Mouse (Mus musculus): ENCODE measurements at regions not wholly inside any gene's neighbourhood (a gene's known extent, or its start where the extent isn't known, plus 50 kb on each side); places are given as distances from the start of the nearest gene placed in this dataset.

DNA sequence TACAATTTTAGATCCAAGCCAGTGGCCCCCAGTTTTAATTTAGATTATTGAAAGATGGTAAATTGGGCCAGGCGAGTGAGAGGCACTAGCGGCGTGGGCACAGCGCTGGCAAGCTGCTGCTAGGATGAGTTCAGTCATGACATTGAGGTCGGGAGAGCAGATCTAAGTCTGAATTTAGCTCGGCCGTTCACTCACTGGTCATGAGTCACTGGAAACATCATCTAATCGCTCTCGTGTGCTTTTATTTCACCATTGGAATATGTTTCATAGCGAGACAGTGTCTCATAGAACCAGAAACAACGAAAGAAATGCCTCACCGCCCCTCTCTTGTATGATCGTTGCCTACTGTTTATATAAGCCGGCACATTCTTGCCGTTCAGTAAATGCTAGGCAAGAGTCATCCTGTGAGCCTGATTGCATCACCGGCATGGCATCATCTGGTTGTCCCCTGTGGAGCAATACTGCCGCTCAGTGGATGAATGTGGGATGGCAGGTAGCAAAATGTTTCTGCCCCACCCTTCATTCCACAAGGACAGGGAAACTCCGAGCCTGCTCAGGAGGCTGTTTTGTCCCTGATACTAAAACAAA is 64.3 kb upstream of the Epcam start:
- Histone ChIP-seq H3K9ac (ENCODE audit: control insufficient read depth, low read depth, low read length, poor library complexity, severe bottlenecking) (peak overlapping the region; percentile 73), H3K27me3 (ENCODE audit: control insufficient read depth in 1 of 2, insufficient read depth in 2 of 2, low read length in 2 of 2) (no peaks in the 10 kb centered on the region; a peak in 1 of 4 replicates), H3K27ac (ENCODE audit: control insufficient read depth, low read depth, low read length) (peak overlapping the region; percentile 48; the same call in 1 of the 2 replicates), H3K36me3 (ENCODE audit: control insufficient read depth in 1 of 2, insufficient read depth in 2 of 2, low read length in 2 of 2) (no peaks in the 10 kb centered on the region), H3K4me3 (ENCODE audit: control insufficient read depth in 1 of 2, insufficient read depth in 1 of 2, low read depth in 2 of 2, low read length in 2 of 2) (peak overlapping the region in 1 of 2 experiments; percentile 48; a peak in 2 of 4 replicates), H3K4me1 (ENCODE audit: control insufficient read depth in 1 of 2, insufficient read depth in 2 of 2, low read length in 2 of 2) (peaks cover 0 to 4% of the 10 kb centered on the region in 2 experiments; a peak in 1 of 4 replicates), H3K9me3 (replicated peaks; ENCODE audit: insufficient read depth, low read length) (no peaks in the 10 kb centered on the region), H3K79me2 (ENCODE audit: control insufficient read depth, insufficient read depth, low read length, poor library complexity) (no peaks in the 10 kb centered on the region; the same call in 1 of the 2 replicates)
- TF ChIP-seq RAD21 (IDR thresholded peaks at IDR 0.05; ENCODE audit: low read depth, low read length): no peak; the same call in none of the 2 replicates
- no peak for TF ChIP-seq TAL1 (IDR thresholded peaks at IDR 0.05; ENCODE audit: low read length)
- TF ChIP-seq ZC3H11A (IDR thresholded peaks at IDR 0.05; ENCODE audit: low read depth, low read length): peak; percentile 99
- TF ChIP-seq CHD2 (IDR thresholded peaks at IDR 0.05; ENCODE audit: low read length): no peak
- TF ChIP-seq MXI1 (IDR thresholded peaks at IDR 0.05; ENCODE audit: low read depth, low read length): peak; percentile 43; the same call in 1 of the 2 replicates
- no peak for TF ChIP-seq POLR2A (IDR thresholded peaks at IDR 0.05; ENCODE audit: control insufficient read depth in 1 of 2, insufficient read depth in 1 of 2, low read depth in 1 of 2, low read length in 2 of 2, poor library complexity in 1 of 2)
- no peak for TF ChIP-seq EP300 (IDR thresholded peaks at IDR 0.05; ENCODE audit: low read depth in 1 of 2, low read length in 2 of 2)
- TF ChIP-seq SMC3 (IDR thresholded peaks at IDR 0.05; ENCODE audit: low read depth, low read length): peak; percentile 99
- peak; percentile 77 for TF ChIP-seq SIN3A (IDR thresholded peaks at IDR 0.05; ENCODE audit: low read length)
- 0 out of 2 replicates have a peak, but pooled peaks have one; percentile 35 for TF ChIP-seq TBP (IDR thresholded peaks at IDR 0.05; ENCODE audit: low read depth, low read length)
- peak in 2 of 3 experiments; percentile 98 to 100; a peak in 5 of 6 replicates for TF ChIP-seq CTCF (IDR thresholded peaks at IDR 0.05 in 2 of 3, conservative IDR thresholded peaks at IDR 0.05 in 1 of 3; ENCODE audit: control insufficient read depth in 1 of 3, insufficient read depth in 1 of 3, low read depth in 2 of 3, low read length in 3 of 3, poor library complexity in 1 of 3, severe bottlenecking in 1 of 3)
- TF ChIP-seq MYC (IDR thresholded peaks at IDR 0.05; ENCODE audit: low read depth, low read length): peak; percentile 73; the same call in 1 of the 2 replicates
- TF ChIP-seq GABPA (IDR thresholded peaks at IDR 0.05; ENCODE audit: low read depth, low read length): no peak
- DNase-seq (ENCODE audit: low read depth, low spot score): peak; percentile 91

DNA sequence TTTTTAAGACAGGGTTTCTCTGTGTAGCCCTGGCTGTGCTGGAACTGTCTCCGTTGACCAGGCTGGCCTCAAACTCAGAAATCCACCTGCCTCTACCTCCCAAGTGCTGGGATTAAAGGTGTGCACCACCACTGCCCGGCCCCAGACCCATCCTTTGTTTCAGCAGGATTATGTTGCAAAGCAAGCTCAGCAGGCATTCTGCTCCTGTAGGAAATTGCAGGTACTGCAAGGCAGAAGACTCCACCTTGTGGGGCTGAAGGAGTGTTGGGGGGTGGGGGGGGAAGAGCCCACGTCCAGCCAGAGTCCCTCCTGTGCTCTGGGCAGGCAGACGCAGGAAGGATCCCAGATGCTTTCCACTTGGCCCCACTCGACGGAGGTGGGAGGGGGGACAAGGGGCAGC is 52.2 kb upstream of the Epcam start:
- Histone ChIP-seq H3K4me3 (ENCODE audit: control insufficient read depth in 1 of 2, insufficient read depth in 1 of 2, low read depth in 2 of 2, low read length in 2 of 2) (no peak overlapping the region), H3K27ac (ENCODE audit: control insufficient read depth, low read depth, low read length) (no peak overlapping the region), H3K9me3 (replicated peaks; ENCODE audit: insufficient read depth, low read length) (no peaks in the 10 kb centered on the region), H3K9ac (ENCODE audit: control insufficient read depth, low read depth, low read length, poor library complexity, severe bottlenecking) (no peak overlapping the region), H3K27me3 (ENCODE audit: control insufficient read depth in 1 of 2, insufficient read depth in 2 of 2, low read length in 2 of 2) (no peaks in the 10 kb centered on the region), H3K36me3 (ENCODE audit: control insufficient read depth in 1 of 2, insufficient read depth in 2 of 2, low read length in 2 of 2) (no peaks in the 10 kb centered on the region), H3K4me1 (ENCODE audit: control insufficient read depth in 1 of 2, insufficient read depth in 2 of 2, low read length in 2 of 2) (no peaks in the 10 kb centered on the region), H3K79me2 (ENCODE audit: control insufficient read depth, insufficient read depth, low read length, poor library complexity) (no peaks in the 10 kb centered on the region)
- DNase-seq (ENCODE audit: low read depth, low spot score): no peak
- TF ChIP-seq TAL1 (IDR thresholded peaks at IDR 0.05; ENCODE audit: low read length): no peak
- no peak for TF ChIP-seq CHD1 (IDR thresholded peaks at IDR 0.05; ENCODE audit: low read depth, low read length)
- no peak for TF ChIP-seq POLR2AphosphoS5 (IDR thresholded peaks at IDR 0.05; ENCODE audit: borderline replicate concordance, low read depth, low read length)
- TF ChIP-seq ZKSCAN1 (IDR thresholded peaks at IDR 0.05; ENCODE audit: low read depth, low read length): no peak
- TF ChIP-seq TCF12 (IDR thresholded peaks at IDR 0.05; ENCODE audit: low read depth, low read length): no peak
- TF ChIP-seq MYB (IDR thresholded peaks at IDR 0.05; ENCODE audit: low read depth, low read length): no peak
- TF ChIP-seq E2F4 (IDR thresholded peaks at IDR 0.05; ENCODE audit: borderline replicate concordance, low read depth, low read length): no peak
- no peak for TF ChIP-seq NELFE (IDR thresholded peaks at IDR 0.05; ENCODE audit: low read depth, low read length)
- TF ChIP-seq POLR2A (IDR thresholded peaks at IDR 0.05; ENCODE audit: control insufficient read depth in 1 of 2, insufficient read depth in 1 of 2, low read depth in 1 of 2, low read length in 2 of 2, poor library complexity in 1 of 2): no peak
- TF ChIP-seq KAT2A (conservative IDR thresholded peaks at IDR 0.05; ENCODE audit: low read depth, low read length): no peak
- no peak for TF ChIP-seq GABPA (IDR thresholded peaks at IDR 0.05; ENCODE audit: low read depth, low read length)
- no peak for TF ChIP-seq BHLHE40 (IDR thresholded peaks at IDR 0.05; ENCODE audit: borderline replicate concordance, low read depth, low read length)
- no peak for TF ChIP-seq RAD21 (IDR thresholded peaks at IDR 0.05; ENCODE audit: low read depth, low read length)

Data from MEL (cell line).